Mouse (Mus musculus) limb, embryonic 11.5 days (tissue): Measurements from ENCODE around the gene Msh6. TPM values are rescaled to one million over a fixed set of nuclear protein-coding genes. Genes with fewer than 3 reads are reported as not detected.
"Not testable (repeated sequence)": the region's sequence is repeated elsewhere in the genome, so short reads cannot be mapped to it uniquely, and the experiment has no call there.

Experiments
- ATAC-seq: fragments of 200-750 bp; cut with Nextera tagmentation; 2 replicates; pipeline ENCODE4 v1.8.0; 2017; ENCODE audit warnings: low read depth; ENCODE audit not compliant: insufficient number of reproducible peaks, low FRiP score, low TSS enrichment
- DNase-seq: peaks from one replicate; pipeline ENCODE4 v3.0.0-alpha.2; 2015; ENCODE audit warnings: low spot score
- H3K27ac ChIP-seq: fragments of 300-500 bp; sonication (generic); replicated peaks from 2 replicates; pipeline ENCODE4 v1.5.1; 2014; ENCODE audit warnings: low read depth, mild to moderate bottlenecking, low read length
- H3K27me3 ChIP-seq: fragments of 300-500 bp; sonication (generic); 2 replicates; pipeline ENCODE4 v1.6.1; 2014; ENCODE audit warnings: mild to moderate bottlenecking, low read length, mixed read lengths; ENCODE audit not compliant: control insufficient read depth, insufficient read depth
- H3K36me3 ChIP-seq: fragments of 300-500 bp; sonication (generic); 2 replicates; pipeline ENCODE4 v1.6.1; 2014; ENCODE audit warnings: mild to moderate bottlenecking, low read length, moderate library complexity, mixed read lengths; ENCODE audit not compliant: control insufficient read depth, insufficient read depth
- H3K4me1 ChIP-seq: fragments of 300-500 bp; sonication (generic); 2 replicates; pipeline ENCODE4 v1.6.1; 2014; ENCODE audit warnings: low read length, mixed read lengths; ENCODE audit not compliant: control insufficient read depth, insufficient read depth
- H3K4me2 ChIP-seq: fragments of 300-500 bp; sonication (generic); 2 replicates; pipeline ENCODE4 v1.6.1; 2014; ENCODE audit warnings: low read depth, mild to moderate bottlenecking, moderate library complexity; ENCODE audit not compliant: severe bottlenecking
- H3K4me3 ChIP-seq: fragments of 300-500 bp; sonication (generic); 2 replicates; pipeline ENCODE4 v1.5.1; 2014; ENCODE audit warnings: low read depth, low read length
- H3K9ac ChIP-seq: fragments of 300-500 bp; sonication (generic); 2 replicates; pipeline ENCODE4 v1.6.1; 2014; ENCODE audit warnings: mild to moderate bottlenecking, low read length
- H3K9me3 ChIP-seq: fragments of 300-500 bp; sonication (generic); 2 replicates; pipeline ENCODE4 v1.6.1; 2016; ENCODE audit warnings: low read length; ENCODE audit not compliant: control insufficient read depth
- WGBS: fragments of 180-500 bp; shearing (Covaris S2); extraction: QIAGEN DNeasy Blood & Tissue Kit; methylation state at CpG from one replicate; pipeline ENCODE4 v1.1.7; 2014; 5-methylcytosine and 5-hydroxymethylcytosine counted together
- polyA plus RNA-seq: library from polyadenylated mRNA; unstranded; fragments of >200 nt; fragmentation: Nextera tagmentation; extraction: Ambion mirVana; gene quantifications from 2 replicates; pipeline ENCODE4 v1.2.1, GENCODE M21; 2014

The Msh6 gene
- polyA plus RNA-seq, 1 experiment from 2014 or later: 95.7 TPM

GRCm38 (mm10) chr17:87959406-87959805 lies 15.5 kb upstream of the Msh6 start:
- H3K4me2 ChIP-seq, DNase-seq, H3K9ac ChIP-seq, H3K4me3 ChIP-seq, H3K4me1 ChIP-seq, H3K27ac ChIP-seq, ATAC-seq, H3K36me3 ChIP-seq, H3K27me3 ChIP-seq, H3K9me3 ChIP-seq: not testable (repeated sequence)
- WGBS: 94% methylated on average over 11 of the region's 11 CpGs

- not testable (repeated sequence) for H3K4me2 ChIP-seq, DNase-seq, H3K9ac ChIP-seq, H3K36me3 ChIP-seq, H3K27me3 ChIP-seq, ATAC-seq, H3K27ac ChIP-seq, H3K9me3 ChIP-seq, H3K4me3 ChIP-seq, H3K4me1 ChIP-seq
- WGBS: 87% methylated on average over 5 of the region's 5 CpGs
Measured at GRCm38 (mm10) chr17:87959931-87960330, 14.9 kb upstream of the Msh6 start.

- H3K9me3 ChIP-seq: no peaks in the 10 kb centered on the region
- H3K4me3 ChIP-seq: no peak overlapping the region
- H3K27me3 ChIP-seq: no peaks in the 10 kb centered on the region
- no peak overlapping the region for H3K9ac ChIP-seq
- ATAC-seq: no peak
- no peak overlapping the region for H3K4me2 ChIP-seq
- H3K4me1 ChIP-seq: no peaks in the 10 kb centered on the region
- 88% methylated on average over 14 of the region's 14 CpGs for WGBS
- H3K27ac ChIP-seq: no peak overlapping the region
- H3K36me3 ChIP-seq: no peaks in the 10 kb centered on the region
- no peak for DNase-seq
Measured at GRCm38 (mm10) chr17:87963081-87964075, 11.5 kb upstream of the Msh6 start.

GRCm38 (mm10) chr17:87968483-87968926 lies 6.4 kb upstream of the Msh6 start:
- DNase-seq, H3K9ac ChIP-seq, H3K36me3 ChIP-seq, H3K27ac ChIP-seq, H3K4me1 ChIP-seq, H3K27me3 ChIP-seq, H3K9me3 ChIP-seq, H3K4me3 ChIP-seq, H3K4me2 ChIP-seq: not testable (repeated sequence)
- WGBS: 45% methylated on average over 6 of the region's 8 CpGs
- peak; percentile 63; the same call in 1 of the 2 replicates for ATAC-seq

DNA sequence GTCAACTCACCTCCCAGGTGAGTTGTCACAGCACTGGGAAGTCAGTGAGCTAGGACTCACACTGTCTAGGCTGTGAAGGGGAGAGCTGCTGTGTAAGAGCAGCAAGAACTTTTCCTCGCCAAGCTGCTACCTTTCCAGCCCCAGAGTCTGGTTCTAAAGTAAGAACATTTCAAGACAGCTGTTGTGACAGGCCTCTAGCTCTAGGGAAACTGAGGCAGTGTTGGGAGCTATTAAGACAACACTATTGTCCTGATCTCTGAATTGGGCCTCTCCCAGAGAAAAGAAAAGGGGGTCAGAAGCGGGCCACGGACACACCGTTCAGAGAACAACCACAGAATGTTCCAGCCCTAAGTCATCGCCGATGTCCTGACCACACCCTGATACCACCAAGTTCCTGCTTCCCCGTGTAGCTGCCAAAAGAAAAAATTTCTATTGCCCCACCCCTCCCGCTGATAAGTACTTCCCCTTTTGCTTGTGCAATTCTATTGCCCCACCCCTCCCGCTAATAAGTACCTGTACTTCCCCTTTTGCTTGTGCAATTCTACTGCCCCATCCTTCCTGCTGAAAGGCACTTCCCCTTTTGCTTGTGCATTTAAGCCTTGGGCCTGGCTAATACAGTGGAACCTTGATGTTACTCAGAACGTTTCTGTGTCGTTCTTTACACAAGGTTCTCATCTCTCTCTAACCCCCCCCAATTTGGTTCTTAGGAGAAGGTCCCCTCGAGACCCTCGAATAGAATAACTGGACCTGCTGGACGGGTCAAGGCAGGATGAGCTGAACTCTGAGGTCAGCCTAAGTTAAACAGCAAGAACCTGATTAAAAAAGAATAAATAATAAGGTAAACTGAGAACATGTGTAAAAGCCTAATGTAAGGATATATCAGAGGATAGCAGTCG lies 2.9 kb upstream of the Msh6 start:
- not testable (repeated sequence) for H3K27me3 ChIP-seq, H3K4me2 ChIP-seq, H3K27ac ChIP-seq, DNase-seq, H3K9me3 ChIP-seq, H3K36me3 ChIP-seq, H3K4me3 ChIP-seq, H3K9ac ChIP-seq, H3K4me1 ChIP-seq, ATAC-seq
- WGBS: 89% methylated on average over 15 of the region's 15 CpGs

- no peaks in the 10 kb centered on the region for H3K27me3 ChIP-seq
- no peak overlapping the region for H3K4me3 ChIP-seq
- peaks cover 3% of the 10 kb centered on the region; the same call in 1 of the 2 replicates for H3K4me1 ChIP-seq
- no peaks in the 10 kb centered on the region for H3K9me3 ChIP-seq
- ATAC-seq (no peak), DNase-seq (no peak)
- 81% methylated on average over 5 of the region's 5 CpGs for WGBS
- H3K36me3 ChIP-seq: no peaks in the 10 kb centered on the region
- H3K27ac ChIP-seq: no peak overlapping the region
- no peak overlapping the region for H3K4me2 ChIP-seq
- H3K9ac ChIP-seq: no peak overlapping the region
Measured at GRCm38 (mm10) chr17:87972856-87973255, 2.0 kb upstream of the Msh6 start.

DNA sequence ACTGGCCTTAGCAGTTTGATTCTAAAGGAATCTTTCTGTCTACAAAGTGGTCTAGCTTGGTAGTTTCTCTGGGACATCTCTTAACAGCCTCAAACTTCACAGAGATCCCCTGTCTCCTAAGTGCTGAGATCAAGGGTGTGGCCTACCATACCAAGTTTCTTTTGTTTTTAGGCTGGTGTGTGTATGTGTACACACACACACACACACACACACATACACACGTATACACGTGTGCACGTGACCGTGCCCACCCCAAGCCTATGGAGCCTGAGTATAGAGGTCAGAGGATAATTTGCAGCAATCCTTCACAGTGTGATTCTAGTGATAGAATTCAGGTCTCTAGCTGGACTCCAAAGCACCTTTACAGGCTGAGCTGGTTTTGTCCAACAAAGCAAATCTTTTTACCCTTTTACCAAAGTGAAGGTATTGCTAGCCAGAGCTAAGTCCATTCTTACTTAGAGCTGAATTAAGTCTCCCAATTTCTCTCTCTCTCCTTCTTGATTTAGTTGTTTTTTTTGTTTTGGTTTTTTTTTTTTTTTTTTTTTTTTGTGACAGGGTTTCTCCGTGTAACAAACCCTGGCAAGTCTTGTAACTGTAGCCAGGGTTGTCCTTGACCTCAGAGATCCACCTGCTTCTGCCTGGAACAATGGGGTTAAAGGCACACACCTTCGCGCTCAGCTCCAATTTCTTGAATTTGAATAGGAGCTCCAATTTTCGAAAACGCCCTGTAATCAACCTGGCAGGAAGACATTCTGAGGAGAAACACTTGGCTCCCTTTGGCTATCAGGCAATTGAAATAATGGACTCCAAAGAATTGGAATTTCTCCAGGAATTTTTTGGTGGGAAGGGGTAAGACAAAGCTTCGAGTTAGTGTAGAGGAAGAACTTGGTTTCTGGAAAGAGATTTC lies 1.3 kb upstream of the Msh6 start:
- WGBS: 69% methylated on average over 10 of the region's 10 CpGs
- Histone ChIP-seq H3K27me3 (no peaks in the 10 kb centered on the region), H3K9me3 (no peaks in the 10 kb centered on the region), H3K27ac (no peak overlapping the region), H3K4me1 (peaks cover 3% of the 10 kb centered on the region; the same call in 1 of the 2 replicates), H3K36me3 (peaks cover under 1% of the 10 kb centered on the region; the same call in 1 of the 2 replicates), H3K9ac (no peak overlapping the region), H3K4me3 (no peak overlapping the region), H3K4me2 (peak overlapping the region; percentile 60; the same call in 1 of the 2 replicates)
- no peak for DNase-seq
- ATAC-seq: no peak
